Comparison of ENCODE assay signal across 13 mouse cellular contexts in the genomic region with DNA sequence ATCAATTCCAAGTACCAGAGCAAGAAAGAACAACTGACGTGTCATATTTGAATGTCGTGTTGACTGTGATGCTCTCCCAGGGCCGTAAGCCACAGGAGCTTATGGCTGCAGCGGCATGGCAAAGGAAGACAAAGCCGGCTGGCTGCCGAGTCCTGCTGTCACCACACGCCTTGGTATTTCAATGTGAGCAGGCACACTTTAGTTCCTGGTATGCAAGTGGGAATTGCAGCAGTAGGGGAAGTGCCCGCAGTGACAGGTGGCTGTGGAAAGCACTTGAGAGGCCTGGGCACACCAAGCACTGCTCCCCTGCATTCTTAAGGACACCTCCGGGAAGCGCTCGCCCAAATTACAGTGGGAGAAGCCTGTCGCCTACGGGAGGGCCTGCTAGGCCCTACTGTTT. TPM values are rescaled to one million over a fixed set of nuclear protein-coding genes. Genes with fewer than 3 reads are reported as not detected.
A peak's percentile ranks its signal among the peaks of the same experiment; 100 is the strongest.
DNase-seq lines count a peak whose midpoint lies in the region; ATAC-seq and TF ChIP-seq lines count a peak whose summit lies in the region.
"Had no signal": no experiment of that assay in that cellular context is flagged by ENCODE, and none has a peak within 500 bp of the region (broad histone marks: within the 10 kb centered on the region; RNA-seq: fewer than 3 reads in every experiment).

No protein-coding gene starts in this region.

- WGBS in hindbrain, embryonic 15.5 days, result 73% methylated on average over 13 of the region's 13 CpGs
- 87% methylated on average over 13 of the region's 13 CpGs for WGBS in hindbrain, embryonic 10.5 days
- WGBS in lung, postnatal 0 days, result 65% methylated on average over 13 of the region's 13 CpGs
- WGBS in intestine, postnatal 0 days, result 90% methylated on average over 13 of the region's 13 CpGs

- 0 out of 2 replicates have a peak, but pooled peaks cover 3% of the 10 kb centered on the region for H3K4me1 ChIP-seq in hindbrain, embryonic 15.5 days (replicated peaks)
- H3K4me1 ChIP-seq in hindbrain, embryonic 10.5 days (replicated peaks), result no peaks in the 10 kb centered on the region
- no peaks in the 10 kb centered on the region for H3K4me1 ChIP-seq in lung, postnatal 0 days (ENCODE audit: insufficient read depth, low read depth, low read length)
- H3K4me1 ChIP-seq in intestine, postnatal 0 days (replicated peaks; ENCODE audit: control insufficient read depth, insufficient read depth, low read length), result no peaks in the 10 kb centered on the region

- H3K9ac ChIP-seq in hindbrain, embryonic 15.5 days, result no peak overlapping the region
- no peak overlapping the region for H3K9ac ChIP-seq in lung, postnatal 0 days (replicated peaks; ENCODE audit: low read depth)
- no peak overlapping the region for H3K9ac ChIP-seq in intestine, postnatal 0 days (ENCODE audit: low read depth, low read length)

- no peak overlapping the region for H3K27ac ChIP-seq in hindbrain, embryonic 15.5 days (replicated peaks)
- H3K27ac ChIP-seq in hindbrain, embryonic 10.5 days, result no peak overlapping the region
- no peak overlapping the region for H3K27ac ChIP-seq in lung, postnatal 0 days (ENCODE audit: low read length)
- H3K27ac ChIP-seq in intestine, postnatal 0 days (ENCODE audit: low read depth, low read length), result no peak overlapping the region
- H3K27ac ChIP-seq: gastrocnemius, adult 2 months had no signal

- 0 out of 2 replicates have a peak, but pooled peaks have one; percentile 28 for ATAC-seq in hindbrain, embryonic 15.5 days (ENCODE audit: low FRiP score, low read depth)
- peak; percentile 76 for ATAC-seq in lung, postnatal 0 days
- ATAC-seq in intestine, postnatal 0 days, result no peak
- ATAC-seq: hindbrain, embryonic 16.5 days had no signal

- TF ChIP-seq CTCF in lung, postnatal 0 days (IDR thresholded peaks at IDR 0.05), result no peak
- TF ChIP-seq CTCF in intestine, postnatal 0 days (IDR thresholded peaks at IDR 0.05; ENCODE audit: low read depth), result no peak

- no peak for DNase-seq in hindbrain, embryonic 10.5 days (ENCODE audit: low spot score)
- peak; percentile 64 to 71 for DNase-seq in cerebellum, adult 18-20 months
- peak; percentile 55 to 63 for DNase-seq in cerebellum, postnatal 10 days
- peak; percentile 66 for DNase-seq in lung, postnatal 0 days (ENCODE audit: low spot score)
- no peak for DNase-seq in embryo, embryonic 10.5 days (ENCODE audit: low spot score)
- DNase-seq: gastrocnemius, adult 2 months; kidney, postnatal 10 days; liver had no signal

- H3K36me3 ChIP-seq in hindbrain, embryonic 15.5 days, result peaks cover 19% of the 10 kb centered on the region
- peaks cover 35% of the 10 kb centered on the region for H3K36me3 ChIP-seq in hindbrain, embryonic 10.5 days
- peaks cover 16% of the 10 kb centered on the region for H3K36me3 ChIP-seq in lung, postnatal 0 days (ENCODE audit: insufficient read depth, low read length)
- peaks cover 31% of the 10 kb centered on the region for H3K36me3 ChIP-seq in intestine, postnatal 0 days (ENCODE audit: control insufficient read depth, insufficient read depth)

- TF ChIP-seq EP300 in lung, postnatal 0 days (IDR thresholded peaks at IDR 0.05), result no peak

- H3K27me3 ChIP-seq in hindbrain, embryonic 15.5 days, result no peaks in the 10 kb centered on the region
- H3K27me3 ChIP-seq in hindbrain, embryonic 10.5 days (ENCODE audit: insufficient read depth, poor library complexity, severe bottlenecking), result no peaks in the 10 kb centered on the region
- no peaks in the 10 kb centered on the region for H3K27me3 ChIP-seq in lung, postnatal 0 days (replicated peaks; ENCODE audit: insufficient read depth, low read length)
- H3K27me3 ChIP-seq in intestine, postnatal 0 days (replicated peaks; ENCODE audit: control insufficient read depth, insufficient read depth, low read length), result no peaks in the 10 kb centered on the region
- H3K27me3 ChIP-seq: megakaryocyte, embryonic 14.5 days had no signal

- no peak overlapping the region for H3K4me2 ChIP-seq in hindbrain, embryonic 15.5 days
- H3K4me2 ChIP-seq in lung, postnatal 0 days (replicated peaks; ENCODE audit: low read depth, low read length), result no peak overlapping the region
- no peak overlapping the region for H3K4me2 ChIP-seq in intestine, postnatal 0 days (replicated peaks; ENCODE audit: low read depth)

- no peaks in the 10 kb centered on the region for H3K9me3 ChIP-seq in hindbrain, embryonic 15.5 days
- H3K9me3 ChIP-seq in hindbrain, embryonic 10.5 days, result no peaks in the 10 kb centered on the region
- H3K9me3 ChIP-seq in lung, postnatal 0 days (ENCODE audit: low read length), result no peaks in the 10 kb centered on the region
- H3K9me3 ChIP-seq in intestine, postnatal 0 days (ENCODE audit: control insufficient read depth), result no peaks in the 10 kb centered on the region
- H3K9me3 ChIP-seq: megakaryocyte, embryonic 14.5 days had no signal

- no peak overlapping the region for H3K4me3 ChIP-seq in hindbrain, embryonic 15.5 days
- H3K4me3 ChIP-seq in hindbrain, embryonic 10.5 days, result no peak overlapping the region
- no peak overlapping the region for H3K4me3 ChIP-seq in lung, postnatal 0 days (ENCODE audit: low read depth, low read length)
- H3K4me3 ChIP-seq in intestine, postnatal 0 days (ENCODE audit: low read depth, low read length), result no peak overlapping the region
- H3K4me3 ChIP-seq: gastrocnemius, adult 2 months; megakaryocyte, embryonic 14.5 days had no signal

RNA-seq across cellular contexts. Expression of gene Cdkl4, which starts 41.9 kb away (rescaled TPM):
- polyA plus RNA-seq in hindbrain, embryonic 15.5 days (2015; fragmentation: Nextera tagmentation; extraction: Ambion mirVana), result 5.3 and 5.6 TPM in 2 replicates
- 2.9 and 3.0 TPM in 2 replicates for polyA plus RNA-seq in hindbrain, embryonic 10.5 days (2016; fragmentation: Nextera tagmentation; extraction: Ambion mirVana)
- 3.4 and 4.9 TPM in 2 replicates for polyA plus RNA-seq in lung, postnatal 0 days (2015; fragmentation: Nextera tagmentation; extraction: Ambion mirVana)
- 0.09 and 0.12 TPM in 2 replicates for polyA plus RNA-seq in intestine, postnatal 0 days (2015; fragmentation: Nextera tagmentation; extraction: Ambion mirVana)
- polyA plus RNA-seq: small intestine, adult 2 months had no signal

Comparison
In these comparisons a context has a peak if more than half of its experiments do, and no peak if none do; other contexts are left out.
1. DNase-seq: peak in cerebellum, adult 18-20 months (2 of 2), cerebellum, postnatal 10 days (2 of 2) and lung, postnatal 0 days (single experiment); none in hindbrain, embryonic 10.5 days (single experiment) and embryo, embryonic 10.5 days (single experiment).